Mouse (Mus musculus): Measurements from ENCODE around the gene Dip2a. TPM values are rescaled to one million over a fixed set of nuclear protein-coding genes. Genes with fewer than 3 reads are reported as not detected.
A peak's percentile ranks its signal among the peaks of the same experiment; 100 is the strongest.

Dip2a gene
- polyA plus RNA-seq, 1 experiment from 2014 or later: 14.2 TPM

GRCm38 (mm10) chr10:76293222-76293621 lies 51.9 kb downstream of the Dip2a start:
- WGBS: 94% methylated on average over 4 of the region's 4 CpGs
- H3K4me2 ChIP-seq (replicated peaks): no peak overlapping the region
- peaks cover 82% of the 10 kb centered on the region for H3K36me3 ChIP-seq
- H3K9me3 ChIP-seq: no peaks in the 10 kb centered on the region
- H3K4me3 ChIP-seq: no peak overlapping the region
- H3K4me1 ChIP-seq: no peaks in the 10 kb centered on the region
- no peak overlapping the region for H3K9ac ChIP-seq
- no peaks in the 10 kb centered on the region for H3K27me3 ChIP-seq (replicated peaks)
- ATAC-seq (ENCODE audit: low FRiP score, low read depth): no peak
- no peak overlapping the region for H3K27ac ChIP-seq

- Histone ChIP-seq H3K27ac (no peak overlapping the region), H3K9me3 (no peaks in the 10 kb centered on the region), H3K4me2 (replicated peaks) (no peak overlapping the region), H3K27me3 (replicated peaks) (no peaks in the 10 kb centered on the region), H3K9ac (no peak overlapping the region), H3K4me3 (no peak overlapping the region), H3K4me1 (no peaks in the 10 kb centered on the region), H3K36me3 (peaks cover 84% of the 10 kb centered on the region)
- 89% methylated on average over 3 of the region's 3 CpGs for WGBS
- no peak for ATAC-seq (ENCODE audit: low FRiP score, low read depth)
Measured at GRCm38 (mm10) chr10:76289936-76290671, 55.0 kb downstream of the Dip2a start.

GRCm38 (mm10) chr10:76289052-76289451 lies 56.0 kb downstream of the Dip2a start:
- no peak for ATAC-seq (ENCODE audit: low FRiP score, low read depth)
- Histone ChIP-seq H3K36me3 (peaks cover 84% of the 10 kb centered on the region), H3K4me3 (no peak overlapping the region), H3K4me2 (replicated peaks) (no peak overlapping the region), H3K4me1 (no peaks in the 10 kb centered on the region), H3K27me3 (replicated peaks) (no peaks in the 10 kb centered on the region), H3K9me3 (no peaks in the 10 kb centered on the region), H3K27ac (no peak overlapping the region), H3K9ac (no peak overlapping the region)
- WGBS: 88% methylated on average over 5 of the region's 5 CpGs

GRCm38 (mm10) chr10:76288268-76288993 lies 56.7 kb downstream of the Dip2a start:
- no peaks in the 10 kb centered on the region for H3K9me3 ChIP-seq
- no peaks in the 10 kb centered on the region for H3K4me1 ChIP-seq
- no peak overlapping the region for H3K9ac ChIP-seq
- H3K4me2 ChIP-seq (replicated peaks): no peak overlapping the region
- no peaks in the 10 kb centered on the region for H3K27me3 ChIP-seq (replicated peaks)
- H3K36me3 ChIP-seq: peaks cover 84% of the 10 kb centered on the region
- no peak overlapping the region for H3K4me3 ChIP-seq
- 80% methylated on average over 11 of the region's 11 CpGs for WGBS
- no peak for ATAC-seq (ENCODE audit: low FRiP score, low read depth)
- no peak overlapping the region for H3K27ac ChIP-seq

GRCm38 (mm10) chr10:76278541-76279097 lies 66.5 kb downstream of the Dip2a start:
- 80% methylated on average over 5 of the region's 5 CpGs for WGBS
- Histone ChIP-seq H3K36me3 (peaks cover 75% of the 10 kb centered on the region), H3K27ac (no peak overlapping the region), H3K27me3 (replicated peaks) (no peaks in the 10 kb centered on the region), H3K4me3 (no peak overlapping the region), H3K4me1 (no peaks in the 10 kb centered on the region), H3K4me2 (replicated peaks) (no peak overlapping the region), H3K9me3 (no peaks in the 10 kb centered on the region), H3K9ac (no peak overlapping the region)
- ATAC-seq (ENCODE audit: low FRiP score, low read depth): no peak

- H3K4me2 ChIP-seq (replicated peaks): no peak overlapping the region
- H3K27me3 ChIP-seq (replicated peaks): no peaks in the 10 kb centered on the region
- H3K27ac ChIP-seq: no peak overlapping the region
- no peak overlapping the region for H3K9ac ChIP-seq
- ATAC-seq (ENCODE audit: low FRiP score, low read depth): no peak
- no peaks in the 10 kb centered on the region for H3K9me3 ChIP-seq
- no peaks in the 10 kb centered on the region for H3K4me1 ChIP-seq
- peaks cover 86% of the 10 kb centered on the region for H3K36me3 ChIP-seq
- no peak overlapping the region for H3K4me3 ChIP-seq
- WGBS: 80% methylated on average over 10 of the region's 10 CpGs
Measured at GRCm38 (mm10) chr10:76275256-76275655, 69.8 kb downstream of the Dip2a start.

- H3K9me3 ChIP-seq: no peaks in the 10 kb centered on the region
- no peak overlapping the region for H3K4me3 ChIP-seq
- H3K36me3 ChIP-seq: peaks cover 91% of the 10 kb centered on the region
- H3K9ac ChIP-seq: no peak overlapping the region
- no peaks in the 10 kb centered on the region for H3K4me1 ChIP-seq
- 61% methylated on average over 8 of the region's 8 CpGs for WGBS
- no peak for ATAC-seq (ENCODE audit: low FRiP score, low read depth)
- H3K27me3 ChIP-seq (replicated peaks): no peaks in the 10 kb centered on the region
- no peak overlapping the region for H3K4me2 ChIP-seq (replicated peaks)
- H3K27ac ChIP-seq: no peak overlapping the region
Measured at GRCm38 (mm10) chr10:76271238-76271637, 73.9 kb downstream of the Dip2a start.

- WGBS: 74% methylated on average over 4 of the region's 4 CpGs
Measured at GRCm38 (mm10) chr10:76262431-76262830, 82.7 kb downstream of the Dip2a start.

GRCm38 (mm10) chr10:76261447-76261846 lies 83.6 kb downstream of the Dip2a start:
- no peak overlapping the region for H3K4me3 ChIP-seq
- no peak overlapping the region for H3K4me2 ChIP-seq (replicated peaks)
- 0 out of 2 replicates have a peak, but pooled peaks have one; percentile 17 for ATAC-seq (ENCODE audit: low FRiP score, low read depth)
- no peak overlapping the region for H3K9ac ChIP-seq
- peaks cover 3% of the 10 kb centered on the region; the same call in 1 of the 2 replicates for H3K4me1 ChIP-seq
- H3K27me3 ChIP-seq (replicated peaks): no peaks in the 10 kb centered on the region
- peaks cover 23% of the 10 kb centered on the region for H3K36me3 ChIP-seq
- 90% methylated on average over 3 of the region's 3 CpGs for WGBS
- H3K27ac ChIP-seq: no peak overlapping the region
- H3K9me3 ChIP-seq: no peaks in the 10 kb centered on the region

More at GRCm38 (mm10) chr10:76262431-76262830, 82.7 kb downstream of the Dip2a start:
- no peak for ATAC-seq (ENCODE audit: low FRiP score, low read depth)
- no peak overlapping the region for H3K27ac ChIP-seq
- H3K4me1 ChIP-seq: peaks cover 3% of the 10 kb centered on the region; the same call in 1 of the 2 replicates
- H3K9me3 ChIP-seq: no peaks in the 10 kb centered on the region
- H3K27me3 ChIP-seq (replicated peaks): no peaks in the 10 kb centered on the region
- H3K4me2 ChIP-seq (replicated peaks): no peak overlapping the region
- no peak overlapping the region for H3K9ac ChIP-seq
- peaks cover 30% of the 10 kb centered on the region for H3K36me3 ChIP-seq
- no peak overlapping the region for H3K4me3 ChIP-seq

- ATAC-seq (ENCODE audit: low FRiP score, low read depth): no peak
- no peak overlapping the region for H3K4me3 ChIP-seq
- H3K27me3 ChIP-seq (replicated peaks): no peaks in the 10 kb centered on the region
- H3K4me1 ChIP-seq: peaks cover 3% of the 10 kb centered on the region; the same call in 1 of the 2 replicates
- 67% methylated on average over 11 of the region's 11 CpGs for WGBS
- H3K4me2 ChIP-seq (replicated peaks): no peak overlapping the region
- no peaks in the 10 kb centered on the region for H3K9me3 ChIP-seq
- H3K9ac ChIP-seq: no peak overlapping the region
- H3K27ac ChIP-seq: no peak overlapping the region
- peaks cover 13% of the 10 kb centered on the region for H3K36me3 ChIP-seq
Measured at GRCm38 (mm10) chr10:76260358-76261059, 84.6 kb downstream of the Dip2a start.

GRCm38 (mm10) chr10:76259566-76260232 lies 85.4 kb downstream of the Dip2a start:
- H3K4me2 ChIP-seq (replicated peaks): no peak overlapping the region
- WGBS: 71% methylated on average over 18 of the region's 18 CpGs
- no peak for ATAC-seq (ENCODE audit: low FRiP score, low read depth)
- no peaks in the 10 kb centered on the region for H3K27me3 ChIP-seq (replicated peaks)
- H3K36me3 ChIP-seq: peaks cover 5% of the 10 kb centered on the region
- no peak overlapping the region for H3K27ac ChIP-seq
- H3K4me3 ChIP-seq: no peak overlapping the region
- H3K9me3 ChIP-seq: no peaks in the 10 kb centered on the region
- no peak overlapping the region for H3K9ac ChIP-seq
- H3K4me1 ChIP-seq: peaks cover 3% of the 10 kb centered on the region; the same call in 1 of the 2 replicates

Data from neural tube, embryonic 12.5 days (tissue).